Mouse (Mus musculus): ENCODE results near the gene Coro1c.

The Coro1c gene

GRCm38 (mm10) chr5:113829566-113830291, 78.8 kb downstream of the Coro1c start:
- DNase-seq (ENCODE audit: low spot score in 2 of 2): no peak

GRCm38 (mm10) chr5:113828481-113828880, 80.1 kb downstream of the Coro1c start:
- DNase-seq (ENCODE audit: low spot score in 2 of 2): no peak

GRCm38 (mm10) chr5:113827991-113828411, 80.6 kb downstream of the Coro1c start:
- no peak for DNase-seq (ENCODE audit: low spot score in 2 of 2)

- DNase-seq (ENCODE audit: low spot score in 2 of 2): no peak
These were observed 81.9 kb downstream of the Coro1c start for GRCm38 (mm10) chr5:113826619-113827018.

- DNase-seq (ENCODE audit: low spot score in 2 of 2): no peak
These were observed 83.0 kb downstream of the Coro1c start for GRCm38 (mm10) chr5:113825558-113825957.

- DNase-seq (ENCODE audit: low spot score in 2 of 2): no peak
These were observed 84.3 kb downstream of the Coro1c start for GRCm38 (mm10) chr5:113824228-113824627.

- DNase-seq (ENCODE audit: low spot score in 2 of 2): no peak
These were observed 90.0 kb downstream of the Coro1c start for GRCm38 (mm10) chr5:113818572-113818971.

- DNase-seq (ENCODE audit: low spot score in 2 of 2): peak in 1 of 2 experiments; percentile 34
These were observed 92.9 kb downstream of the Coro1c start for GRCm38 (mm10) chr5:113815638-113816152.

GRCm38 (mm10) chr5:113815041-113815389, 93.5 kb downstream of the Coro1c start:
- no peak for DNase-seq (ENCODE audit: low spot score in 2 of 2)

- DNase-seq (ENCODE audit: low spot score in 2 of 2): no peak
These were observed 94.2 kb downstream of the Coro1c start for GRCm38 (mm10) chr5:113814111-113815040.

- no peak for DNase-seq (ENCODE audit: low spot score in 2 of 2)
These were observed 95.0 kb downstream of the Coro1c start for GRCm38 (mm10) chr5:113813608-113814007.

- DNase-seq (ENCODE audit: low spot score in 2 of 2): no peak
These were observed 95.9 kb downstream of the Coro1c start for GRCm38 (mm10) chr5:113812638-113813037.

GRCm38 (mm10) chr5:113811824-113812420, 96.6 kb downstream of the Coro1c start:
- peak in 1 of 2 experiments; percentile 42 for DNase-seq (ENCODE audit: low spot score in 2 of 2)

GRCm38 (mm10) chr5:113810111-113810510, 98.4 kb downstream of the Coro1c start:
- no peak for DNase-seq (ENCODE audit: low spot score in 2 of 2)

- no peak for DNase-seq (ENCODE audit: low spot score in 2 of 2)
These were observed 100.4 kb downstream of the Coro1c start for GRCm38 (mm10) chr5:113808177-113808576.

GRCm38 (mm10) chr5:113807712-113808111, 100.8 kb downstream of the Coro1c start:
- no peak for DNase-seq (ENCODE audit: low spot score in 2 of 2)

GRCm38 (mm10) chr5:113806414-113806813, 102.1 kb downstream of the Coro1c start:
- DNase-seq (ENCODE audit: low spot score in 2 of 2): no peak

- no peak for DNase-seq (ENCODE audit: low spot score in 2 of 2)
These were observed 103.3 kb downstream of the Coro1c start for GRCm38 (mm10) chr5:113805301-113805700.

- DNase-seq (ENCODE audit: low spot score in 2 of 2): no peak
These were observed 104.1 kb downstream of the Coro1c start for GRCm38 (mm10) chr5:113804395-113804966.

- DNase-seq (ENCODE audit: low spot score in 2 of 2): peak; percentile 53 to 58
These were observed 108.3 kb downstream of the Coro1c start, which contains the start of gene Tmem119 for GRCm38 (mm10) chr5:113800280-113800679. Gene Tmem119 (minus strand): TSS chr5:113800516.

GRCm38 (mm10) chr5:113799691-113800090, 108.9 kb downstream of the Coro1c start:
- DNase-seq (ENCODE audit: low spot score in 2 of 2): no peak

GRCm38 (mm10) chr5:113798525-113798924, 110.0 kb downstream of the Coro1c start:
- DNase-seq (ENCODE audit: low spot score in 2 of 2): no peak

All from heart, adult 9 months (tissue).